Mouse (Mus musculus): Measurements from ENCODE around the gene Prr12. TPM values are rescaled to one million over a fixed set of nuclear protein-coding genes. Genes with fewer than 3 reads are reported as not detected.
A peak's percentile ranks its signal among the peaks of the same experiment; 100 is the strongest.
"Not testable (repeated sequence)": the region's sequence is repeated elsewhere in the genome, so short reads cannot be mapped to it uniquely, and the experiment has no call there.

Prr12 gene
- 5.6 and 7.3 TPM in 2 replicates for polyA plus RNA-seq (2015; fragmentation: Nextera tagmentation; extraction: Ambion mirVana)

- Histone ChIP-seq H3K9me3 (replicated peaks; ENCODE audit: control insufficient read depth, low read length) (no peaks in the 10 kb centered on the region), H3K27ac (ENCODE audit: low read length) (peak within 1 kb of the TSS; percentile 98), H3K4me2 (ENCODE audit: low read depth, low read length) (peak within 1 kb of the TSS; percentile 98), H3K36me3 (ENCODE audit: control insufficient read depth, insufficient read depth) (peaks cover 26% of the 10 kb centered on the region), H3K9ac (ENCODE audit: low read length) (peak within 1 kb of the TSS; percentile 97), H3K27me3 (ENCODE audit: control insufficient read depth, insufficient read depth, low read length) (no peaks in the 10 kb centered on the region), H3K4me3 (ENCODE audit: low read length) (peak within 1 kb of the TSS; percentile 96), H3K4me1 (ENCODE audit: control insufficient read depth, insufficient read depth, low read length) (peaks cover 17% of the 10 kb centered on the region)
- WGBS, result 0% methylated on average over 11 of the region's 18 CpGs
- ATAC-seq (replicated peaks; ENCODE audit: extremely low read depth, insufficient read depth, low FRiP score), result no peak
Measured at GRCm38 (mm10) chr7:45052862-45053116, at the start of gene Prr12. Prr12 (minus strand) TSS chr7:45052881.

- Histone ChIP-seq H3K4me1 (ENCODE audit: control insufficient read depth, insufficient read depth, low read length) (peaks cover 16% of the 10 kb centered on the region), H3K4me3 (ENCODE audit: low read length) (peak overlapping the region; percentile 47), H3K4me2 (ENCODE audit: low read depth, low read length) (peak overlapping the region; percentile 58), H3K9me3 (replicated peaks; ENCODE audit: control insufficient read depth, low read length) (no peaks in the 10 kb centered on the region), H3K9ac (ENCODE audit: low read length) (peak overlapping the region; percentile 73; the same call in 1 of the 2 replicates), H3K27ac (ENCODE audit: low read length) (no peak overlapping the region), H3K36me3 (ENCODE audit: control insufficient read depth, insufficient read depth) (no peaks in the 10 kb centered on the region), H3K27me3 (ENCODE audit: control insufficient read depth, insufficient read depth, low read length) (no peaks in the 10 kb centered on the region)
- no peak for ATAC-seq (replicated peaks; ENCODE audit: extremely low read depth, insufficient read depth, low FRiP score)
- WGBS, result 80% methylated on average over 11 of the region's 11 CpGs
Measured at GRCm38 (mm10) chr7:45102441-45102840, 49.8 kb upstream of the Prr12 start.

- Histone ChIP-seq H3K4me3 (ENCODE audit: low read length) (no peak overlapping the region), H3K27ac (ENCODE audit: low read length) (no peak overlapping the region), H3K4me1 (ENCODE audit: control insufficient read depth, insufficient read depth, low read length) (peaks cover 16% of the 10 kb centered on the region), H3K27me3 (ENCODE audit: control insufficient read depth, insufficient read depth, low read length) (no peaks in the 10 kb centered on the region), H3K9ac (ENCODE audit: low read length) (no peak overlapping the region), H3K9me3 (replicated peaks; ENCODE audit: control insufficient read depth, low read length) (no peaks in the 10 kb centered on the region), H3K36me3 (ENCODE audit: control insufficient read depth, insufficient read depth) (no peaks in the 10 kb centered on the region), H3K4me2 (ENCODE audit: low read depth, low read length) (no peak overlapping the region)
- ATAC-seq (replicated peaks; ENCODE audit: extremely low read depth, insufficient read depth, low FRiP score), result no peak
- WGBS, result 88% methylated on average over 6 of the region's 6 CpGs
Measured at GRCm38 (mm10) chr7:45100046-45100445, 47.4 kb upstream of the Prr12 start.

GRCm38 (mm10) chr7:45098541-45099240 is 46.0 kb upstream of the Prr12 start:
- Histone ChIP-seq H3K9me3 (replicated peaks; ENCODE audit: control insufficient read depth, low read length) (no peaks in the 10 kb centered on the region), H3K36me3 (ENCODE audit: control insufficient read depth, insufficient read depth) (no peaks in the 10 kb centered on the region), H3K27me3 (ENCODE audit: control insufficient read depth, insufficient read depth, low read length) (no peaks in the 10 kb centered on the region), H3K4me3 (ENCODE audit: low read length) (no peak overlapping the region), H3K4me1 (ENCODE audit: control insufficient read depth, insufficient read depth, low read length) (peaks cover 9% of the 10 kb centered on the region; the same call in 1 of the 2 replicates), H3K9ac (ENCODE audit: low read length) (no peak overlapping the region), H3K27ac (ENCODE audit: low read length) (no peak overlapping the region), H3K4me2 (ENCODE audit: low read depth, low read length) (no peak overlapping the region)
- 84% methylated on average over 8 of the region's 8 CpGs for WGBS
- ATAC-seq (replicated peaks; ENCODE audit: extremely low read depth, insufficient read depth, low FRiP score), result no peak

- no peak for ATAC-seq (replicated peaks; ENCODE audit: extremely low read depth, insufficient read depth, low FRiP score)
- Histone ChIP-seq H3K4me3 (ENCODE audit: low read length) (no peak overlapping the region), H3K36me3 (ENCODE audit: control insufficient read depth, insufficient read depth) (no peaks in the 10 kb centered on the region), H3K27me3 (ENCODE audit: control insufficient read depth, insufficient read depth, low read length) (no peaks in the 10 kb centered on the region), H3K4me2 (ENCODE audit: low read depth, low read length) (no peak overlapping the region), H3K9me3 (replicated peaks; ENCODE audit: control insufficient read depth, low read length) (no peaks in the 10 kb centered on the region), H3K27ac (ENCODE audit: low read length) (no peak overlapping the region; the same call in 1 of the 2 replicates), H3K4me1 (ENCODE audit: control insufficient read depth, insufficient read depth, low read length) (peaks cover 9% of the 10 kb centered on the region), H3K9ac (ENCODE audit: low read length) (no peak overlapping the region)
- WGBS, result 52% methylated on average over 6 of the region's 6 CpGs
Measured at GRCm38 (mm10) chr7:45097479-45097878, 44.8 kb upstream of the Prr12 start.

GRCm38 (mm10) chr7:45095965-45096364 is 43.3 kb upstream of the Prr12 start:
- H3K36me3 ChIP-seq (ENCODE audit: control insufficient read depth, insufficient read depth); H3K27ac ChIP-seq (ENCODE audit: low read length); ATAC-seq (replicated peaks; ENCODE audit: extremely low read depth, insufficient read depth, low FRiP score); H3K9ac ChIP-seq (ENCODE audit: low read length); H3K9me3 ChIP-seq (replicated peaks; ENCODE audit: control insufficient read depth, low read length); H3K27me3 ChIP-seq (ENCODE audit: control insufficient read depth, insufficient read depth, low read length); H3K4me1 ChIP-seq (ENCODE audit: control insufficient read depth, insufficient read depth, low read length); H3K4me3 ChIP-seq (ENCODE audit: low read length); H3K4me2 ChIP-seq (ENCODE audit: low read depth, low read length): not testable (repeated sequence)
- WGBS, result 93% methylated on average over 14 of the region's 14 CpGs

GRCm38 (mm10) chr7:45095367-45095766 is 42.7 kb upstream of the Prr12 start:
- Histone ChIP-seq H3K4me1 (ENCODE audit: control insufficient read depth, insufficient read depth, low read length) (peaks cover 13% of the 10 kb centered on the region), H3K27me3 (ENCODE audit: control insufficient read depth, insufficient read depth, low read length) (no peaks in the 10 kb centered on the region), H3K4me3 (ENCODE audit: low read length) (no peak overlapping the region), H3K4me2 (ENCODE audit: low read depth, low read length) (no peak overlapping the region), H3K27ac (ENCODE audit: low read length) (no peak overlapping the region), H3K9ac (ENCODE audit: low read length) (no peak overlapping the region), H3K9me3 (replicated peaks; ENCODE audit: control insufficient read depth, low read length) (no peaks in the 10 kb centered on the region), H3K36me3 (ENCODE audit: control insufficient read depth, insufficient read depth) (no peaks in the 10 kb centered on the region)
- 70% methylated on average over 6 of the region's 6 CpGs for WGBS
- no peak for ATAC-seq (replicated peaks; ENCODE audit: extremely low read depth, insufficient read depth, low FRiP score)

GRCm38 (mm10) chr7:45094121-45094520 is 41.4 kb upstream of the Prr12 start:
- H3K4me3 ChIP-seq (ENCODE audit: low read length), result no peak overlapping the region
- no peak overlapping the region for H3K9ac ChIP-seq (ENCODE audit: low read length)
- H3K4me2 ChIP-seq (ENCODE audit: low read depth, low read length), result no peak overlapping the region
- H3K36me3 ChIP-seq (ENCODE audit: control insufficient read depth, insufficient read depth), result no peaks in the 10 kb centered on the region
- H3K9me3 ChIP-seq (replicated peaks; ENCODE audit: control insufficient read depth, low read length), result no peaks in the 10 kb centered on the region
- no peak overlapping the region for H3K27ac ChIP-seq (ENCODE audit: low read length)
- 55% methylated on average over 7 of the region's 7 CpGs for WGBS
- H3K27me3 ChIP-seq (ENCODE audit: control insufficient read depth, insufficient read depth, low read length), result no peaks in the 10 kb centered on the region
- peaks cover 15% of the 10 kb centered on the region for H3K4me1 ChIP-seq (ENCODE audit: control insufficient read depth, insufficient read depth, low read length)
- ATAC-seq (replicated peaks; ENCODE audit: extremely low read depth, insufficient read depth, low FRiP score), result no peak

- 40% methylated on average over 18 of the region's 18 CpGs for WGBS
- no peak overlapping the region for H3K9ac ChIP-seq (ENCODE audit: low read length)
- peaks cover 15% of the 10 kb centered on the region for H3K4me1 ChIP-seq (ENCODE audit: control insufficient read depth, insufficient read depth, low read length)
- peaks cover 2% of the 10 kb centered on the region; the same call in 1 of the 2 replicates for H3K36me3 ChIP-seq (ENCODE audit: control insufficient read depth, insufficient read depth)
- no peak overlapping the region for H3K4me2 ChIP-seq (ENCODE audit: low read depth, low read length)
- no peak overlapping the region for H3K27ac ChIP-seq (ENCODE audit: low read length)
- ATAC-seq (replicated peaks; ENCODE audit: extremely low read depth, insufficient read depth, low FRiP score), result no peak
- H3K27me3 ChIP-seq (ENCODE audit: control insufficient read depth, insufficient read depth, low read length), result no peaks in the 10 kb centered on the region
- H3K9me3 ChIP-seq (replicated peaks; ENCODE audit: control insufficient read depth, low read length), result no peaks in the 10 kb centered on the region
- no peak overlapping the region for H3K4me3 ChIP-seq (ENCODE audit: low read length)
Measured at GRCm38 (mm10) chr7:45093516-45093905, 40.8 kb upstream of the Prr12 start.

All from heart, embryonic 16.5 days (tissue).